Mouse (Mus musculus) lung, postnatal 25 days (tissue): ENCODE measurements around the gene Gtf2h2.
"Not testable (repeated sequence)": the region's sequence is repeated elsewhere in the genome, so short reads cannot be mapped to it uniquely, and the experiment has no call there.

Experiments
- DNase-seq: peaks from one replicate; pipeline ENCODE4 v3.0.0; 2022; ENCODE audit warnings: low spot score

Gene Gtf2h2

DNA sequence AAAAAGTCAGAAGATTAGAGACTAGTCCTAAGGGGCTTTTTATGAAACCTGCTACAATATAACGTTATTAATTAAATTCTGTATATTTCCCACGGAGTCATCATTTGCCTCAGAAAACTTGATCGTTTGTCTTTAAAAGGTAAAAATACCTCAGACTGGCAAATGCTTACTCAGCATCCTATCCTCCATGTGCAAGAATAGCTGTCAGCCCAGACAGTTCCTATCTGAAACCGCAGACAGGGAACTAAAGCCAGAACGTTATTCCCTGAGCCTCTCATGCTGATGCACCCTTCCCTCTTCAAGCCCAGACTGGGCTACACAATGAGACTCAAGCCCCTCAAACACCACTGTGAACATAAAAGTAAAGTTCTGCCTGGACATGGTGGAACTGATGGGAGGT is 2.0 kb downstream of the Gtf2h2 start:
- DNase-seq: no peak

DNA sequence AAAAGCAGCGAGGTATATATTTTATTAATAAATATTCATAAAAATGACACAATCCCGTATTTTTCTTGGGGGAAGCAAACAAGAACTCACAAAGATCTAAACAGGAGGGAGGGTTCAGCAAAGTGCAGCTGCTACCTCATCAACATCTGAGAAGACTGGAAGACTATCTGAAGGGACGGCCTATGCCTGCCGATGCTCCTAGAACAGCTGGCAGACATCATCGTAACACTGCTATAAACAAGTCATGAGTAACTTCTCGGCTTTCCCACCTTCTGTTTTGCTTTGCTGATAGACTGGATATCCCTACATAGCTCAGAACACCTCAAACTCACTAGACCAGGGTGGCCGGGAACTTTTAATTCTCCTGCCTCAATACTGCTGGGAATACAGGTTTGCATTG is 8.8 kb downstream of the Gtf2h2 start:
- no peak for DNase-seq

DNA sequence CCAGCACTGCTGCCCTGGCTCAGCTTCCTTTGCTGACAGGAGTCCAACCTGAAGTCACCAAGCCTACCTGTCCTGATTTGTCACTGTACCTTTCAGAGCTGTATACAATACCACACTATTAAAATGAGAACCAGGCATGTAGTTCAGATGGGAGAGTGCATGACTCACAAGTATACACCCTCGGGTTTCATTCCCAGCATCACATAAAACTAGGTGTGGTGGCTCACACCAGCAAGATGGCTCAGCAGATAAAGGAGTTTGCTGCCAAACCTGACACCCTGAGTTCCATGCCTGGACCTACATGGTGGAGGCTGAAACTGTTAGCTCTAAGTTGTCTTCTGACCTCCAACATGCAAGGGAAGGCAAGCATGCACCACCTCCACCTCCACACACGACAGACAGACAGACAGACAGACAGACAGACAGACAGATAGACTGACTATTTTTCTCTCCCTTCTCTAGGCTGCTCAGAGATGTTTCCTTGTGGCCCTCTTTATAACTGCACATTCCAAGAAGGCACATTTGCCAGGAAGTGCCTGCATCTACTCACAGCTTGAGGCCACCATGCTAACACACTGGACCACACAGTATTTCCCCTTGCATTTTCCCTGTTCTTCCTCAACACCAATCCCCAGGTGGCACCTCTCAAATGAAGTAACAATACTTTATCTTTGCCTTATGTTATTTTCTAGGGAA is 28.7 kb downstream of the Gtf2h2 start:
- DNase-seq: no peak

DNA sequence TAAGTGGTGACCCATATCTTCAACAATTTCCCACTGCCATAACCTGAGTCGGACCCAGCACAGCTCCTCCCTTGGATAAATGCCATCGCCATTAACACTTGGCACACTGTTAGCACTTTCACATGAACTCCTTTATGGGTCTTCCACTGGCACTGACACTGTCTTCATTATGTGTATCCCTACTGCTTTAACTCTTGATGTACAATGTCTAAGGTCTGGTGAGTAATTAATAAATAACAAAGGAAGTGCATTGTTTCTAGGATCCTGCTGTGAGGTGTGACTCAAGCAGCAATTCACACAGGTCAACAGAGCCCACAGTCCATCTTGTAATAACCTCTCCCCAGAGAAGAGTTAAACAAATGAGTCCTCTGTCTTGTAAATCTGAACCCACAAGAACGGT is 31.0 kb downstream of the Gtf2h2 start:
- no peak for DNase-seq

DNA sequence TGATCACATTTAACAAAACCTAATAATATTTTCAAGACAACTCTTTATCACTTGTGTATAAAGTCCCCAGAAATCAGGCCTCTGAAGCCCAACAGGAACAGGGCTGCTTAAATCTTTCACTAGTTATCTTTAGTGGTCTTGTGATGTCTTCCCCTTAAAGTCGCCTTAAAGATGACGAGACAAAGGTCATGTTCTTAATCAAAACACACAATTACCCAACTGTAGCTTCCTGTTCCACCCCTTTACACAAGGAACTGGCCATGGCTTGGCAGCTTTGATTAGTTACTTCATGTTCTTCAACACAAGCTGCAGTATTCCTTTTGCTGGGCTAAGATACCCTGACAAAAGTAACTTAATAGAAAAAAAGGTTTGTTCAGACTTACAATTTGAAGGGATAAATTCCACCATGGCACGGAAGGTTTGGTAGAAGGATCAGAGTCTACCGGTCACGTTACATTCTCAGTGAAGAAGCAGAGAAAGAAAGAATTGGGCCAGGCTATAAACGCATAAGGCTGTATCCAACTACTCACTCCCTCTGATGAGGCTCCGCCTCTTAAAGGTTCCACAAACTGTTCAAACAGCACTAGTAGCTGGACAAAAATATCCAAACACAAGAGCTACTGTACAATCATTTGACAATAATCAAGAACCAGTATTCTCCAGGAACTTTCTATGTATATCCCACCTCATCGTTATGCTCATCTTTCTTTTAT is 39.8 kb downstream of the Gtf2h2 start, which contains the start of gene Naip1:
Gene Naip1 (minus strand): TSS at position 455 of the 713 bp plus-strand sequence.
- not testable (repeated sequence) for DNase-seq

DNA sequence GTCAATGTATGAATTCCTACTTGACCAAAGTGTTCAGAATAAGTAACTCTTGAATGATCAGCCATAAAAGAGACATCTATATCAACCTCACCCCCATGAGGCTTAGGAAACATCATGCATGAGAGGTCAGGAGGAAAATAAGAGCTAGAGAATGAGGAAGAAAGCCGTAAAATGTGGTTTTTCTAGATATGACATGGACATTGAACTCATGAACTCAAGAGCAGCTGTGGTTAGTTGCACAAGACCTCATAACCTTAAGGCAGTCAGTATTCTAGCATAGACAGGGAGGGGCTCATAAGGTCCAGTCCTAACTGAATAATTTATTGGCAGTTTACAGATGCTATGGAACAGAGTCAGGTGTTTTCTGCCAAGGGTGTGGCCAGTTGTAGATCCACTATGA is 42.9 kb downstream of the Gtf2h2 start:
- DNase-seq: no peak

DNA sequence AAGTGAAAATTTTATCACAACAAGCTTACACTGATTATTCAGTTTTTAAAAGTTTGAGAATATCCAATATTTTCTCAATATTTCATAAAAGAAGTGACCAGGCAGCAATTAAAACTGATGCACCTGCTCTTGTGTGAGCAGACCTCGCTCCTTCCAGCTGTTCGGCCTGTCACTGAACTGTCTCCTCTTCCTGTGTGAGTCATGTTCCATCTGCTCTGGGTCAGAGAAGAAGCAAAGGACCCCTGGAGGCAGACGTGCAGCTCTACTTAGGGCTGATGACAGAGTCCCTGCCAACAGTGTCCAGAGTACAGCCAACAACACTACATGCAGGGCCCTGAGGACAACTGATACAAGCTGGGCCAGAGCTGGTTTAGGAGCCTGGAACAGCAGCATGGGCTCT is 52.3 kb downstream of the Gtf2h2 start:
- no peak for DNase-seq

DNA sequence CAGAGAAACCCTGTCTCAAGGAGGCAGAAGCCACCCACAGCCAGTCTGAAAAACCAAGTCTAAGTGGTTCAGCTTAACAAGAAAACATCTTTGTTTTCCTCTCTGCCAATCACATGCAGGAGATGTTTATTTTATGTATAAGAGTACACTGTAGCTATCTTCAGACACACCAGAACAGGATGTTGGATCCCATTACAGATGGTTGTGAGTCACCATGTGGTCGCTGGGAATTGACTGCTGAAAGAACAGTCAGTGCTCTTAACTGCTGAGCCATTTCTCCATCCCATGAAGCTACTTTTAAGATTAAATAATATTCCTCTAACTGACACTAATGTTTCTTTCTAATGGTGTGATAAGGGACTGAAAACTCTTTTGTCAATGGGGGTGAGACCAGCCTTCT is 53.7 kb downstream of the Gtf2h2 start:
- no peak for DNase-seq

DNA sequence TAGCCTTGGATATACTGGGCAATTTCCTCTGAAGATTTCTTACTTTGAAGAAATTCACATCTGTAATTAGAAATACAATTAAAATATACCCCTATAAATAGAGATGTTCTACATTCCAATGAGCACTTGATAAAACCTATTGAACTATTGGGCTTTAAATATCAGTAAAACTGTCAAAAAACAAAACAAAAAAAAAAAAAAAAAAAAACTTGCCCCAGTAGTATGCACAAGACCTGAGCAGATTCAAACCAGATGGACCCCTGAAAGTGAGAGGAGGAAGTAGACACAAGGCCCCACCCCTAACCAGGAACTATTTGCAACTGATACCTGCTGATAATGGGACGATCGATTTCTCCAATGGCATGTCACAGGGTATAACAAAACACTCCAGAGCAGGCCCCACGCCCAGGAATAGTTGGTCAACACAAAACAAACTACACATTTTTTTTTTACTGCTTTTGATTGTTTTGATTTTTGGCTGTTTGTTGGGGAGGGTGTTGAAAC is 55.0 kb downstream of the Gtf2h2 start:
- no peak for DNase-seq

DNA sequence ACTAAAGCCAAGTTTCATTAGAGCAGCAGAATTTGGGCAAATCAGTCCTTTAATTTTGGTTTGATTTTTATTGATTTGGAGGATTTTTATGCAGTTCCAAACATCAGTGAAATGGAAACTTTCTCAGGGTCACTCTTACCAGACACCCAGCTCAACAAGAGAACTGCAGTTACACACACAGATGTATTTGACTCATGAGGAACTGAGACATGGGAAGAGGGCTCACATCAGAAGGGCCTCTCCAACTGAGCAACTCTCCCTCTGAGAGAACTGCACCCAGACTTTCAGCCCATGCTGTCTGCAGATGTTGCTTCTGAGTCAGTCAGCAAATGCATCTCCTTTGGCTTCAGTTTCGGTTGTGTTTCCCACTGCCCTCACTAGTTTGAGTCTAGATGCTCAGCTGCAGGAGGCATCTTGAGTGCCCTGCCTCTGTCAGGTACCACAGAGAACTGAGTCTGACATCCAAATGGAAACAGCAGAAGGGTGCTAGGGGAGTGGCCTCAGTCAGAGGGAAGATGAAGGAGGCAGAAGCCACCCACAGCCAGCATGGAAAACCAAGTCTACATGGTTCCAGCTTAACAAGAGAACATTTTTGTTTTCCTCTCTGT is 55.7 kb downstream of the Gtf2h2 start:
- not testable (repeated sequence) for DNase-seq

DNA sequence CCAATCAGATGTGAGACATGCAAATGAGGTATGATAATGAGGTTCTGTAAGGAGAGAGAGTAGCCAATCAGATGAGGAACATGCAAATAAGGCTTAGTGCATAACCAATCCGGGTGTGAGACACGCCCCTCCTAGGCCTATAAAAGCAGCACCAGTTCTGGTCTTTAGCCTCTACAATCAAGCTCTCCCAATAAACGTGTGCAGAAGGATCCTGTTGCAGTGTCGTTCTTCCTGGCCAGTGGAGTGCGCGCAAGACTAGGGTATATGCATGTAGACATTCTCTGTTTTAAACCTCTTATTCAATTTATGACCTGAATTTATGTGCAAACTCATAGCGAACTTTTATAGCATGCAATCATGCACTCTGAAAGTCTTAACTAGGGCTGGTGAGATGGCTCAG is 72.4 kb downstream of the Gtf2h2 start:
- DNase-seq: not testable (repeated sequence)

DNA sequence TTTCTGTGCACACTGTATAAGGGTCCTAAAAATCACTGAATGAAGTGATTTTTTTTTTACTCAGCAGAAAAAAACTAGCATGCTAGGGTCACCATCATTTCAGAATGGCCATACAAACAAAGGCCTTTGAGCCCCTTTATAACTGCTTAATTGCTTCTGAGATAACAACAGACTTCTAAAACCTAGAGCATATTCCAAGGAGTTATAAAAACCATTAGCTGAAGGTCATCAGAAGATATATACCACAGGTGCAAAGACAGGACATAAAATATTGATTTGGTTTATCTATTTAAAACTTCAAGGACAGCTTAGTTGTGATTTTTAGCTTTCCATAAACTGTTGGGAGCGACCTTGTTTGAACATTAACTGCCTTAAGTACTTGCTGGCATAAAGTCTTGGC is 78.0 kb downstream of the Gtf2h2 start:
- no peak for DNase-seq
